Mouse (Mus musculus) hindbrain, postnatal 0 days (tissue): ENCODE results near the gene Cggbp1. TPM values are rescaled to one million over a fixed set of nuclear protein-coding genes. Genes with fewer than 3 reads are reported as not detected.

ENCODE experiments used
- ATAC-seq: fragments of 200-750 bp; cut with Nextera tagmentation; 2 replicates; pipeline ENCODE4 v1.8.0; 2017; ENCODE audit warnings: mild to moderate bottlenecking, moderate TSS enrichment, moderate library complexity
- DNase-seq: peaks from one replicate; pipeline ENCODE4 v3.0.0-alpha.2; 2015; ENCODE audit warnings: low spot score
- H3K27ac ChIP-seq: fragments of 300-500 bp; sonication (generic); 2 replicates; pipeline ENCODE4 v1.5.1; 2014; ENCODE audit warnings: mild to moderate bottlenecking
- H3K27me3 ChIP-seq: fragments of 300-500 bp; sonication (generic); 2 replicates; pipeline ENCODE4 v1.6.1; 2014; ENCODE audit warnings: low read length, mixed read lengths; ENCODE audit not compliant: insufficient read depth
- H3K36me3 ChIP-seq: fragments of 300-500 bp; sonication (generic); 2 replicates; pipeline ENCODE4 v1.6.1; 2014; ENCODE audit warnings: low read length, mixed read lengths; ENCODE audit not compliant: insufficient read depth
- H3K4me1 ChIP-seq: fragments of 300-500 bp; sonication (generic); 2 replicates; pipeline ENCODE4 v1.6.1; 2014; ENCODE audit warnings: antibody characterized with exemption, low read length, mixed read lengths; ENCODE audit not compliant: insufficient read depth
- H3K4me2 ChIP-seq: fragments of 300-500 bp; sonication (generic); 2 replicates; pipeline ENCODE4 v1.6.1; 2014; ENCODE audit warnings: low read depth, mild to moderate bottlenecking, low read length, moderate library complexity, mixed read lengths
- H3K4me3 ChIP-seq: fragments of 300-500 bp; sonication (generic); 2 replicates; pipeline ENCODE4 v1.5.1; 2014; ENCODE audit warnings: low read length
- H3K9ac ChIP-seq: fragments of 300-500 bp; sonication (generic); replicated peaks from 2 replicates; pipeline ENCODE4 v1.6.1; 2014; ENCODE audit warnings: mild to moderate bottlenecking, low read length, moderate library complexity, mixed read lengths
- H3K9me3 ChIP-seq: fragments of 300-500 bp; sonication (generic); 2 replicates; pipeline ENCODE4 v1.6.1; 2016; ENCODE audit warnings: low read length, mixed read lengths
- CTCF ChIP-seq: IDR thresholded peaks from 2 replicates; pipeline ENCODE4 v1.5.1; 2016; ENCODE audit warnings: antibody characterized with exemption, control low read depth, low read depth
- whole genome bisulfite sequencing: fragments of 180-500 bp; shearing (Covaris S2); extraction: QIAGEN DNeasy Blood & Tissue Kit; methylation state at CpG from one replicate; pipeline ENCODE4 v1.1.7; 2014; 5-methylcytosine and 5-hydroxymethylcytosine counted together
- polyA plus RNA-seq: library from polyadenylated mRNA; unstranded; fragments of >200 nt; fragmentation: Nextera tagmentation; extraction: Ambion mirVana; gene quantifications from 2 replicates; pipeline ENCODE4 v1.2.1, GENCODE M21; 2015
- total RNA-seq: library from RNA; depleted of rRNA; stranded (reverse); fragments of >200 nt; gene quantifications from 2 replicates; pipeline ENCODE4 v1.2.3, GENCODE M21; 2014

Gene Cggbp1
- total and polyA plus RNA-seq, 2 experiments from 2014 or later = 47.1 to 53.0 TPM

DNA sequence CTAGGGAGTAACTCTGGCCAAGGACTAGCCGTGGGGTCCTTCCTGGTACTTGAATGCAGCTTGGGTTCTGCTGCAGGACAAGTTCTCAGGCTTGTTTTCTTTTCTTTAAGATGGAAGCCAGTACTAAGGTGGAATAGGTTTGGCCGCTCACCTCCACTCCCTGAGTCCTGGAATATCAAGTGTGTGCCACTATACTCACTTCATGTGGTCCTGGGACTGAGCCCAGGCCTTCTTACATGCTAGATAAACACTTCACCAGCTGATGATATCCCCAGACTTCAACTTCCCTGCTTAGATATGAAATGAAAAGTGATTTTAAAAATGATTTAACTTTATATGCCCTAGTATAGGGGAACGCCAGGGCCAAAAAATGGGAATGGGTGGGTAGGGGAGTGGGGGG, 25.5 kb downstream of the Cggbp1 start:
- no peaks in the 10 kb centered on the region for H3K4me1 ChIP-seq
- no peak overlapping the region for H3K4me3 ChIP-seq
- no peak for TF ChIP-seq CTCF
- DNase-seq (no peak), ATAC-seq (no peak)
- no peaks in the 10 kb centered on the region for H3K27me3 ChIP-seq
- H3K27ac ChIP-seq = no peak overlapping the region
- no peak overlapping the region for H3K4me2 ChIP-seq
- H3K36me3 ChIP-seq = no peaks in the 10 kb centered on the region
- H3K9ac ChIP-seq = no peak overlapping the region
- H3K9me3 ChIP-seq = no peaks in the 10 kb centered on the region
- WGBS = 80% methylated on average over 3 of the region's 3 CpGs

GRCm38 (mm10) chr16:64878611-64879132, 26.9 kb downstream of the Cggbp1 start:
- H3K4me3 ChIP-seq = no peak overlapping the region
- H3K9ac ChIP-seq = no peak overlapping the region
- no peaks in the 10 kb centered on the region for H3K27me3 ChIP-seq
- H3K27ac ChIP-seq = no peak overlapping the region
- no peak for DNase-seq
- H3K4me1 ChIP-seq = no peaks in the 10 kb centered on the region
- no peak for TF ChIP-seq CTCF
- no peaks in the 10 kb centered on the region for H3K9me3 ChIP-seq
- no peak for ATAC-seq
- H3K4me2 ChIP-seq = no peak overlapping the region
- 92% methylated on average over 3 of the region's 3 CpGs for WGBS
- no peaks in the 10 kb centered on the region for H3K36me3 ChIP-seq

GRCm38 (mm10) chr16:64879735-64880134, 27.9 kb downstream of the Cggbp1 start:
- H3K4me2 ChIP-seq = no peak overlapping the region
- TF ChIP-seq CTCF = no peak
- no peaks in the 10 kb centered on the region for H3K27me3 ChIP-seq
- no peaks in the 10 kb centered on the region for H3K9me3 ChIP-seq
- no peak overlapping the region for H3K27ac ChIP-seq
- no peak overlapping the region for H3K9ac ChIP-seq
- 86% methylated on average over 5 of the region's 5 CpGs for WGBS
- H3K4me1 ChIP-seq = no peaks in the 10 kb centered on the region
- DNase-seq (no peak), ATAC-seq (no peak)
- no peaks in the 10 kb centered on the region for H3K36me3 ChIP-seq
- no peak overlapping the region for H3K4me3 ChIP-seq

DNA sequence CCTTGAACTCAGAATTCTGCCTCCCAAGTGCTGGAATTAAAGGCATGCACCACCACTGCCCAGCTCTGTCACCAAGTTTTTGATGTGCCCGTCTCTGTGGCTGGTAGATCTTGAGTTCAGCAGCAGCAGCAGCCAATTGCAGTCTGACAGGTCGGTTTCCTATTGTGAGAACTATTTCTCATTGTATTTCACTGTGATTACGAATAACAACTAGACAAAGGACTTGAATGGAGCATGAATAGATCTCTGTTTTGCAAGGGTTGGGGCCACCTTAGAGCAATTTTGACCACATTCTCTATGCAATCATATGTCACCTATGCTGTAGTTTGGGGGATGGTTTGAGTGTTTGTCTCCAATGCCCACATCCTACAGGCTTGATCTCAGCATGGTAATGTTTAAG, 29.2 kb downstream of the Cggbp1 start:
- no peak overlapping the region for H3K4me2 ChIP-seq
- no peaks in the 10 kb centered on the region for H3K4me1 ChIP-seq
- 52% methylated on average over 3 of the region's 3 CpGs for WGBS
- ATAC-seq (no peak), DNase-seq (no peak)
- no peaks in the 10 kb centered on the region for H3K36me3 ChIP-seq
- no peak overlapping the region for H3K9ac ChIP-seq
- no peaks in the 10 kb centered on the region for H3K27me3 ChIP-seq
- no peak overlapping the region for H3K27ac ChIP-seq
- no peaks in the 10 kb centered on the region for H3K9me3 ChIP-seq
- no peak overlapping the region for H3K4me3 ChIP-seq
- TF ChIP-seq CTCF = no peak

DNA sequence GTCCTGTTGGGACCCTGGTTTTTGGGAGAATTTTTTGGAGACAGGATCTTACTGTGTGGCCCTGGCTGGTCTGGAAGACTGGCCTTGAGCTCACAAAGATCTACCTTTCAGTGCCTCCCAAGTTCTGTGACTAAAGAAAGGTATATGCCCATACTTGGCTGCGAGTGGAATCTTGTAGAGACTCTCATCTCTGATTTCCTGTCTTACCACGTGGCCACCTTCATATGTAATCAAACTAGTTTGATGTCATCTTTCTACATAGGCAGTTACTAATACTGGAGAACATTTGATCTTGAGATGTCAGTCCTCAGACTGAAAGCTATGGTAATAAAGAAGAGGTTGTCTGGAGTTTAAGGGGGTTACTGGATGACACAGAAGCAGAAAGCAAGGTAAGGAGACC, 29.6 kb downstream of the Cggbp1 start:
- no peaks in the 10 kb centered on the region for H3K9me3 ChIP-seq
- no peak for TF ChIP-seq CTCF
- no peak overlapping the region for H3K27ac ChIP-seq
- H3K4me3 ChIP-seq = no peak overlapping the region
- H3K4me2 ChIP-seq = no peak overlapping the region
- H3K9ac ChIP-seq = no peak overlapping the region
- DNase-seq = no peak
- H3K27me3 ChIP-seq = no peaks in the 10 kb centered on the region
- H3K4me1 ChIP-seq = no peaks in the 10 kb centered on the region
- 85% methylated on average over 2 of the region's 2 CpGs for WGBS
- H3K36me3 ChIP-seq = no peaks in the 10 kb centered on the region
- no peak for ATAC-seq

DNA sequence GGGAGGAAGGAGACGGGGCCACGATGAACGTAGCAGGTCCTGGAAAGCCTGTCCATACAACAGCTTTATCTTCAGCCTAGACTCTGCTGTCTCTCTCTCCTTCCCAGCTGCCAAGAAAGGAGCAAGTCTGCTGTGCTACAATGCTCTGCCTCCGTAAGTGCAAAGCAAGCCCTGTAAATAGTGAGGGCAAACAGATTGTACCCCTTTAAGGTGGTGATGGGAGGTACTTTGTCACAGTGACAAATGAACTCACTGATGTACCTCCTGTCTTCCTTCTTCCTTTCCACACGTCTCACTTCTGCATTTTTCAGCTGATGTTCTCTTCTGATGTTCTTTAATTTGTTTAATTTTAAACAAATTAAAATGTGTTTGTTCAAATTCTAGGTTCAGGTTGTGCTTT, 32.1 kb downstream of the Cggbp1 start:
- ATAC-seq = no peak
- Histone ChIP-seq H3K36me3 (no peaks in the 10 kb centered on the region), H3K9ac (no peak overlapping the region), H3K4me2 (no peak overlapping the region), H3K4me1 (no peaks in the 10 kb centered on the region), H3K27me3 (no peaks in the 10 kb centered on the region), H3K4me3 (no peak overlapping the region), H3K9me3 (no peaks in the 10 kb centered on the region), H3K27ac (no peak overlapping the region)
- no peak for DNase-seq
- WGBS = 70% methylated on average over 5 of the region's 5 CpGs
- TF ChIP-seq CTCF = no peak

- DNase-seq (no peak), ATAC-seq (no peak)
- no peak overlapping the region for H3K4me2 ChIP-seq
- no peak for TF ChIP-seq CTCF
- no peak overlapping the region for H3K4me3 ChIP-seq
- no peaks in the 10 kb centered on the region for H3K4me1 ChIP-seq
- no peaks in the 10 kb centered on the region for H3K27me3 ChIP-seq
- no peaks in the 10 kb centered on the region for H3K36me3 ChIP-seq
- no peak overlapping the region for H3K9ac ChIP-seq
- 25% methylated on average over 3 of the region's 3 CpGs for WGBS
- no peak overlapping the region for H3K27ac ChIP-seq
- H3K9me3 ChIP-seq = no peaks in the 10 kb centered on the region
Measured at GRCm38 (mm10) chr16:64884420-64884838, 32.6 kb downstream of the Cggbp1 start.
